Mouse (Mus musculus) gastrocnemius, postnatal 25 days (tissue): Measurements from ENCODE around the gene Allc. TPM values are rescaled to one million over a fixed set of nuclear protein-coding genes. Genes with fewer than 3 reads are reported as not detected.

Source experiments
- DNase-seq: peaks from one replicate; pipeline ENCODE4 v3.0.0; 2022
- total RNA-seq, 2 experiments: library from RNA; stranded (reverse); gene quantifications; 1 replicate in 1 of 2; 2 replicates in 1 of 2; pipeline ENCODE4 v1.2.3; 2021

The Allc gene
- total RNA-seq, 2 experiments from 2014 or later: not detected

DNA sequence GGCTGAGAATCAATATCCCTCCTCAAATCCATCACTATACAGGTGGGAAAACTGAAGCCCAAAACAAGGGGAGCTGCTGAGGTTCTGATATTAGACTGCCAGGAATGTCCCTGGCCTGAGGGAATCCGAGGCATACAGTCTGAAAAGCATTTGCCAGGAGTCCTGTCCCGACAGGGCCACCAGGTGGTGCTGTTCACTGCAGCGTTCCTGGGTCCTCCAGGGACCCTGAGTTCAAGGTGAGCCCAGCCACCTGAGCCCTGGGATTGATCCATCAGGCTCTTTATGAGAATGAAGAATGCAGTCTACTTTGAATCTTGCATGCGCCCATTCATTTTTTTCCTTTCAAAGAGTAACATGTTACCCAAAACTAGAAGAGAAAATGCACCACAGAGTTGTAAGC, 3.2 kb downstream of the Allc start:
- no peak for DNase-seq

DNA sequence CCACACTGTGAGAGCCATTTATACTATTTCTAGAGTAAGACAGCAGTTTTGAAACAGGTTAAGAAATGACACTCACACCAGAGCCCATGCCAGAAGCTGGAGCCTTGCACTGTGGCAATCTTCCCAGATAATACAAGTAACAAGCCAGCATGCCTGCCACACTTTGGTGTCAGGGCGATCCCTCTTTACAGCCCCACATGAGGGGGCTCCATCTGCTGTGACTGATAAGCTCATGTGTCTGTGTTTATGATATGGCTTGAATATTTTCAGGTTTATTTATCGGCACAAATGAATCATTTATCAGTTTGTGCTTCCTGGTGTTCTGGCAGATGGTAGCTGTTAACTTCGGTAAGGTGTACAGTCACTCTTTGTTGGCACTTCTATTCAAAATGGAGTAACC, 4.2 kb downstream of the Allc start:
- DNase-seq: no peak

DNA sequence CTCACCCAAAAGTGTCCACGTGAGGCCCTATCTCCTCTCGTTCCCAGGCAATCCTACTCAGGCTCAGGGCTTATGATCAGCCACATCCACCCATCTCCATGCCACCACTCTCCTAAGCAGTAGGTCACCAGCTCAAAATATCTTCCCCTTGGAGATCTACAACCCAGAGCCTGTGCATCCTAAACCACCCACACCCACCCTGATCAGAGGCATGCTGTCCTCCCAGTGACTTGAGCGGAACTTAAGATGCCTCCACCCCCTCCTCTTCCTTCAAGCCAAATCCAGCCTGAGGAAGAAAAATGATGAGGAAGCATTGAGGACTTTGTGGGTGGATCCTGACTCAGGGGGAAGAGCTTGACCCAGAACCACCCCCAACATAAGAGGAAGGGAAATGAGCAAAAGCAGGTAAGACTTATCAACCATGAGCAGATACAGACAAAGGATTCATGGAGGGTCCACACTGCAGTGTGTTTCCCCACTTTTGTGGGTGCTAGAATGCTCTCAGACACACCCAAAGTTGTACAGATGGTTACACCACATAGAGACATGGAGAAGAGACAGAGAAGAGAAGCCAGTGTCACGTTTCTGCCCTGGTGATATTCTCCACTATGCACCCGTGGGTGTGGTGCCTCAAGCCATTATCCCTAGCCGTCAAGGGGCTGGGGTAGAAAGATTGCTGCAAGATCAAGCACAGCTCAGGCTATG, 6.8 kb downstream of the Allc start:
- DNase-seq: no peak

DNA sequence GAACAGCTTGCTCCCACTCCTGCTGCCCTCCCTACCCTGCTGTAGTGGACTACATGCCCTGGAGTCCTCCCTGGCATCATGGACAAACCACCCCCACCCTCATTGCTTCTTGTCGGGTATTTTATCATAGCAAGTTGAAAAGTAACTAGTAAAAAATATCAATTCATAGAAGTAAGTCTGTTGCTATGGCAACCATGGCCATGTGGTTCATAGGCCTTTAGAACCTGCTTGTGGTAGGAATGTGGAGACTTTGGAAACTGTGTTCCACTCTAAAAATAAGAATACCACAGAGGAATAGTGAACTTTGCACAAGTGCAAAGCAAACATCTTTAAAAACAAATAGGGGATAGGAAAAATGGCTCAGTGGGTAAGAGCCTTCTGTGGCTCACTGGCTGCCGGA, 10.1 kb downstream of the Allc start:
- DNase-seq: no peak

DNA sequence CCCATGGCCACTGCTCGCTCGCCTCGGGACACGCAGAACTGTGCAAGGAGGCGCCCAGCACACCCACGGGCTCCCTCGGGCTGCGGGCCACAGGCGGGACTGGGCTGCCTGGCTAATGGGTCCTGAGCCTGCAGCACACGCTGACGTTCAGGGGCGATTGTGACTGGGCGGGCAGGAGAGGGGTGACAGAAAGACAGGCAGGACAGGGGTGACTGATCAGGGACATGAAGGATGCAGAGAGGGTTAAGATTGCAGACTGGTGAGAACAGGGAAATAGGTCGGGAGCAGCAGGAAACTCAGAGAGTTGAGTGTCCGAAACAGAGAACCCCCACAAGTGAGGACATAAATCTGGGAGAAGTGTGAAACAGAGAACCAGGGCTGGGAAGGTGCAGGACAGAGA, 30.0 kb downstream of the Allc start, which contains the start of gene Dcdc2c:
TSS of gene Dcdc2c (minus strand) at position 101 of the 400 bp plus-strand sequence.
- no peak for DNase-seq

DNA sequence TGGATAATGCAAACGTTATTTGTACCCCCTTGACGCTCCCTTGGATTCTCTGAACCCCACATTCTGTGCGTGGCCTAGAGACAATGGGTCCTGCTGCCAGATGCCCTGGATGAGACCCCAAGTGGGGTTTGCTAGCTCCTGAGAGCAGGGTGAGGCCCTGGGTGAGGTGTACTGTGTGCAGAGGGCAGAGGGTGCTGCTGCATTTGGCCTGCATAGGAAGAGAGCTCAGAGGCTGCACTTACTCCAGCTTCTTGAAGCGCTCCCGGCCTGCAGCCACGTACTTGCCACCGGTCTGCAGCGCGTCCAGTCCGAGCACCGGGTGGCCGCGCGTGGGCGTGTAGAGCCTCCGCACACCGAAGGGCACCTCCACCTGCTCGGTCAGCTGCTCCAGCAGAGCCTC, 30.5 kb downstream of the Allc start:
- DNase-seq: no peak

DNA sequence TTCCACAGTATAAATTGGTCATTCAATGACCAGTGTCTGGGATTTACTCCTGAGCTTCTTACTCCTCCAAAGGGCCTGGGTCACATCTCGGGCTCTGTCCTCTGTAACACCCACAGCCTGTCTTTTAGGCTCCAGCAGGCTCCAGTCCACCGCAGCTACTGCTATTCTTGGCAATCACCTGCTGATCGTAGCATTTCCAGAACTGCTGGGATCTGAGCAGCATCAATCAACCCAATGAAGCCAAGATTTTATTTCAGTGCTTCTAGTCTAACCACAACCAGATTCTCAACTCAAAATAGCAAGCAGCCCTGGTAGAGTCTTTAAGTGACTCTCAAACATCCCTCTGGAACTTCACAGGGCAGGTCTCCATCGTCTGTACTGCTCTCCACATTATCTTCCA, 33.4 kb downstream of the Allc start:
- no peak for DNase-seq

DNA sequence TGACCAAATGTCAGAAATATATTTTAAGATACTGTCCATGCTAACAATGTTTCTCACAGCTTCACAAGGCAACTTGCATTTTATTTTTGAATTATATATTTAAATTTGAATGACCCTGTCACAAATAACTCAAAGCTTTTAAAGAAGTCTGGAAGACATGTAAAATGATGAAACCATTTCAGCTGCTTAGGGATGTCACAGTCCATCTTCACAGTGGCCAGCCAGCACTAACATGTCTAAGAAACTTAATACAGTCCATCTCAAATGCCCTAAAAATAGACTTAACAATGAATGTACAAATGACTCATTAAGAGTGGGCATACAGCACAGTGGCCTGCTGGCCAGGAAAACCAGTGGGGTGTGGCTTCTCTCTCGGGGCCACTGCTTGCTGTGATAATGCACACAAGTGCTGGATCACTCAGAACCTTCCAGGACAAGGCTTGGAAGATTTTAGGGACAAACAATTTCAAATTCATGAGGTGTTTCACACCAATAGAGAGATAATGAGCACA, 68.0 kb downstream of the Allc start:
- no peak for DNase-seq

DNA sequence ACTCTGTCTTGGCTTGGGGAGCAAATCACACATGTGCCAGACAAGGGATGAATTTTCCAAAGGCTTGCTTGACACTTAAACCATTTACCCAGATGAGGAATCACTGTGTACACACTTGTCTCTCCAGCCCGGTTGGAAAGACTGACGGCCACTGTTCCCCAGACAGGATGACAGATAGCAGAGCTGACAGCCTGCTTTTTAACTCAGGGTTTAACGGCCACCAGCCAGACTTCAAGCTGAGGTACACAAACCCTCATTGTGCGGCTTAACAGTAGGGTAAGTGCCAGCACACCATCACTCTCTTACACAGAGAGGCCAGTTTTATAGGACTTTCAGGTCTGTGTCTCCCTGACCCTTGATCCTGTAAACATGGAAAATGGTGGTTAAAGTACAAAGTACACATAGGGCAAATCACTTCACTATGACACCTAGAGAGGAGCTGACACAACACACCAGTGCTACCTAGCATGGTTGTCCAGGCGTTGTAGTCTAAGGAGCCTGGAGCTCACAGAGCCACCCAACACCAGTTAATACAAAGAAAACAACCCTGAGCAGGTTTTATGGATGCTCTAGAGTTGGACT, 72.5 kb downstream of the Allc start:
- no peak for DNase-seq

Other genes with a start within 250 kb of the Allc start
- gene Dcdc2c, start 30.1 kb downstream of the Allc start, total RNA-seq: not detected
- under 1 TPM; 0.38 to 0.67 TPM for gene Colec11, start 40.9 kb upstream of the Allc start, total RNA-seq
- gene Rps7, start 53.4 kb upstream of the Allc start, total RNA-seq: 100 to 1,000 TPM; 202 to 215 TPM
- 1 to 10 TPM; 4.8 to 5.4 TPM for gene Rnaseh1, start 67.1 kb upstream of the Allc start, total RNA-seq
- 10 to 100 TPM; 34.6 to 45.1 TPM for gene Adi1, start 92.7 kb upstream of the Allc start, total RNA-seq
- 10 to 100 TPM; 13.7 to 14.5 TPM for gene Trappc12, start 167.9 kb upstream of the Allc start, total RNA-seq
- gene Eipr1, start 169.3 kb upstream of the Allc start, total RNA-seq: 1 to 10 TPM; 5.8 to 7.7 TPM